Mouse (Mus musculus) E14TG2a.4 (cell line): ENCODE data around the gene Grik3.

Source experiments
- CTCF ChIP-seq: conservative IDR thresholded peaks from 2 replicates; pipeline ENCODE4 v1.5.1; 2014; ENCODE audit warnings: low read length
- NANOG ChIP-seq: IDR thresholded peaks from 2 replicates; pipeline ENCODE4 v1.6.1; 2014; ENCODE audit warnings: borderline replicate concordance, low read length, mixed read lengths
- POU5F1 ChIP-seq: IDR thresholded peaks from 2 replicates; pipeline ENCODE4 v1.6.1; 2014; ENCODE audit warnings: low read length, borderline replicate concordance

DNA sequence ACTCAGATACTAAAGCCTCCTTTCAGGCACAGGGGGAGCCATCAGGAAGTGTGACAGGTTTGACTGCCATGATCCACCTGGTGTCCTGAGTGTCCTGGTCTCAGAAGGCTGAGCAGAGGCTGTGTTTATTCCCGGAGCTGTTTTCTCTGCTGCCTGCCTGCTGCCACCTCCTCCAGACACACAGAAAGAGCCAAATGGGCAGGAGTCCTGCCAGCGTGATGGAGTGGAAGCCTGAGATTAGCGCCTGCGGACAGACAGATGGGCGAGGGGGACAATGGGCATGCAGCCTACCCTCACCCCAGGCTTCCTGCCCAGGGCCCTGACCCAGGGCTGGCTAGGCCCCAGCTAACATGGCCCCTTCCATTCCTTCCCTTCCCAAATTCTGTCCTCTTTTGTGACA, 69.1 kb downstream of the Grik3 start:
- TF ChIP-seq CTCF (no peak), NANOG (no peak), POU5F1 (no peak)
